Mouse (Mus musculus): Measurements from ENCODE around the gene Sart1. TPM values are rescaled to one million over a fixed set of nuclear protein-coding genes. Genes with fewer than 3 reads are reported as not detected.

Sart1 gene
- total RNA-seq, 1 experiment: 111 TPM

DNA sequence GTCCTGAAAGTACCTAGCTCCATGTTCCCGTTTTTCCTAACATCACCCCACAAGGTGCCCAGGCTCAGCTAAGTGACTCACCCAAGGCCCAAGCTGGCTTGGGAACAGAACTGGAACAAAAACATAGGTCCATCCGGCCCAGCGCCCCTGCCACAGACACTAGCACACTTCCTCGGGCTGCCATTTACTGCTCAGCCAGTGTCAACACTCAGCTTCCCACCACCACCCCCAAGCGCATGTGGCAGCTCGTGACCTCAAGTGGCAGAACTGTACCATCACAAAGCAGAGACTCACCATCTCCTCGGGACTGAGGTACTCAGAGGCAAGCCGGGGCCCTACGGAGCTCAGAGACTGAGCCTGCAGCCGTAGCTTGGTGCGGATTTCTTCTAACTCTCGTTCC lies 5.2 kb downstream of the Sart1 start:
- in situ Hi-C loops (cut with MboI; ENCODE audit: low sequenced_read_pairs in 2 of 2, unreplicated experiment in 2 of 2): no loop called here
- TF ChIP-seq CHD2 (IDR thresholded peaks at IDR 0.05; ENCODE audit: low read depth, low read length) (no peak), ZNF384 (IDR thresholded peaks at IDR 0.05; ENCODE audit: low read depth, low read length) (no peak)
- peaks cover 70% of the 10 kb centered on the region for H3K36me3 ChIP-seq (ENCODE audit: control insufficient read depth, insufficient read depth, low read length, poor library complexity, severe bottlenecking)
- no peak overlapping the region for H3K9ac ChIP-seq (ENCODE audit: insufficient read depth, low read depth, low read length, poor library complexity, severe bottlenecking)
- H3K27ac ChIP-seq (ENCODE audit: insufficient read depth, low read depth, low read length, poor library complexity, severe bottlenecking): no peak overlapping the region
- H3K4me3 ChIP-seq (ENCODE audit: insufficient read depth in 1 of 2, low read depth in 1 of 2, low read length in 2 of 2, poor library complexity in 1 of 2, severe bottlenecking in 1 of 2): no peak overlapping the region
- H3K4me1 ChIP-seq (ENCODE audit: control insufficient read depth in 2 of 2, insufficient read depth in 2 of 2, low read length in 2 of 2, poor library complexity in 1 of 2): peaks cover 2 to 4% of the 10 kb centered on the region in 2 experiments; a peak in 1 of 4 replicates
- no peaks in the 10 kb centered on the region for H3K9me3 ChIP-seq (ENCODE audit: control insufficient read depth, insufficient read depth, low read depth, low read length)
- no peak for DNase-seq (ENCODE audit: low read depth, low spot score)

DNA sequence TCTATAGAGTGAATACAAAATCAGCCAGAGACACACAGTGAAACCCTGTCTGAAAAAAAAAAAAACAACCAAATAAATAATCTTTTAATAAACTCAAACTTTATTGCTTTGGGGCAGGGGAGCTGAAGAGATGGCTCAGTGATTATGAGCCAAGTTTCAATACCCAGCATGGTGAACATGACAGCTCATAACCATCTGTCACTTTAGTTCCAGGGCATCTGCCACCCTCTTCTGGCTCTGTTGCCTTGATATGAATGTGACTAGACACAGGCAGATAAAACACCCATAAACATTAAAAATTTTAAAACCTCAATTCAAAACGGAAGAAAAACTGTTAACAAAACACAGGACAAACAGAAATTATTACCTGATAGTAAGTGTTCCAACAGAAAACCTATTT lies 11.1 kb downstream of the Sart1 start:
- no peak for DNase-seq (ENCODE audit: low read depth, low spot score)
- peaks cover 46% of the 10 kb centered on the region for H3K36me3 ChIP-seq (ENCODE audit: control insufficient read depth, insufficient read depth, low read length, poor library complexity, severe bottlenecking)
- TF ChIP-seq CHD2 (IDR thresholded peaks at IDR 0.05; ENCODE audit: low read depth, low read length) (no peak), ZC3H11A (IDR thresholded peaks at IDR 0.05; ENCODE audit: borderline replicate concordance, low read depth, low read length) (no peak), MAFK (IDR thresholded peaks at IDR 0.05; ENCODE audit: insufficient read depth, low read depth, low read length) (no peak), HCFC1 (IDR thresholded peaks at IDR 0.05; ENCODE audit: borderline replicate concordance, insufficient read depth, low read length) (no peak), ZNF384 (IDR thresholded peaks at IDR 0.05; ENCODE audit: low read depth, low read length) (no peak)
- no peaks in the 10 kb centered on the region for H3K9me3 ChIP-seq (ENCODE audit: control insufficient read depth, insufficient read depth, low read depth, low read length)
- H3K4me1 ChIP-seq (ENCODE audit: control insufficient read depth in 2 of 2, insufficient read depth in 2 of 2, low read length in 2 of 2, poor library complexity in 1 of 2): peaks cover 0 to 4% of the 10 kb centered on the region in 2 experiments; a peak in 2 of 4 replicates
- no peak overlapping the region for H3K27ac ChIP-seq (ENCODE audit: insufficient read depth, low read depth, low read length, poor library complexity, severe bottlenecking)
- no peak overlapping the region for H3K9ac ChIP-seq (ENCODE audit: insufficient read depth, low read depth, low read length, poor library complexity, severe bottlenecking)
- H3K4me3 ChIP-seq (ENCODE audit: insufficient read depth in 1 of 2, low read depth in 1 of 2, low read length in 2 of 2, poor library complexity in 1 of 2, severe bottlenecking in 1 of 2): no peak overlapping the region
- in situ Hi-C loops (cut with MboI; ENCODE audit: low sequenced_read_pairs in 2 of 2, unreplicated experiment in 2 of 2): no loop called here

DNA sequence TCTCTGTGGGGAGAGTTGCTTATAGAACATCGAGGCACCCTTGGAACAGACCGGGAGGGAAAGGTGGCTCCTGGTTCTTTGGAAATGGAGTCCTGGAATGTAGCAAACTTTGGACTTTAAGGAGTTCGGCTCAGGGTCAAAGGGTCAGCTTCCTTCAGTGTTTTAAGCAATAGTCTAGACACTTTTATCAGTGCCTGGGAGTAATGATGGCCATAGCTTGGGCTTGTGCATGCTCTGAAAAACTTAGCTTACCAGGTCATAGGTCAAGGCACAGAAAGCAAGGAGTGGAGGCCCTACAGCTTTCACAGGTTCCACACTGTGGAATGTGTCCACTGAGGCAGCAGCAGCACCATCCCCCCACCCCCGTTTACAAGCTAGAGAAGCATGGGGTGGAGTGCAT lies 13.8 kb downstream of the Sart1 start:
- in situ Hi-C loops (cut with MboI; ENCODE audit: low sequenced_read_pairs in 2 of 2, unreplicated experiment in 2 of 2): no loop called here
- no peak overlapping the region for H3K4me3 ChIP-seq (ENCODE audit: insufficient read depth in 1 of 2, low read depth in 1 of 2, low read length in 2 of 2, poor library complexity in 1 of 2, severe bottlenecking in 1 of 2)
- no peak for DNase-seq (ENCODE audit: low read depth, low spot score)

GRCm38 (mm10) chr19:5374177-5374576 lies 14.3 kb downstream of the Sart1 start:
- DNase-seq (ENCODE audit: low read depth, low spot score): no peak
- H3K36me3 ChIP-seq (ENCODE audit: control insufficient read depth, insufficient read depth, low read length, poor library complexity, severe bottlenecking): peaks cover 31% of the 10 kb centered on the region

More for the DNA sequence above, 13.8 kb downstream of the Sart1 start:
- Histone ChIP-seq H3K4me1 (ENCODE audit: control insufficient read depth in 2 of 2, insufficient read depth in 2 of 2, low read length in 2 of 2, poor library complexity in 1 of 2) (peaks cover 0 to 4% of the 10 kb centered on the region in 2 experiments; a peak in 2 of 4 replicates), H3K9me3 (ENCODE audit: control insufficient read depth, insufficient read depth, low read depth, low read length) (no peaks in the 10 kb centered on the region), H3K36me3 (ENCODE audit: control insufficient read depth, insufficient read depth, low read length, poor library complexity, severe bottlenecking) (peaks cover 35% of the 10 kb centered on the region), H3K9ac (ENCODE audit: insufficient read depth, low read depth, low read length, poor library complexity, severe bottlenecking) (no peak overlapping the region), H3K27ac (ENCODE audit: insufficient read depth, low read depth, low read length, poor library complexity, severe bottlenecking) (no peak overlapping the region)
- TF ChIP-seq ZC3H11A (IDR thresholded peaks at IDR 0.05; ENCODE audit: borderline replicate concordance, low read depth, low read length): no peak
- no peak for TF ChIP-seq HCFC1 (IDR thresholded peaks at IDR 0.05; ENCODE audit: borderline replicate concordance, insufficient read depth, low read length)
- TF ChIP-seq MAFK (IDR thresholded peaks at IDR 0.05; ENCODE audit: insufficient read depth, low read depth, low read length): no peak
- TF ChIP-seq ZNF384 (IDR thresholded peaks at IDR 0.05; ENCODE audit: low read depth, low read length): no peak
- TF ChIP-seq CHD2 (IDR thresholded peaks at IDR 0.05; ENCODE audit: low read depth, low read length): no peak

DNA sequence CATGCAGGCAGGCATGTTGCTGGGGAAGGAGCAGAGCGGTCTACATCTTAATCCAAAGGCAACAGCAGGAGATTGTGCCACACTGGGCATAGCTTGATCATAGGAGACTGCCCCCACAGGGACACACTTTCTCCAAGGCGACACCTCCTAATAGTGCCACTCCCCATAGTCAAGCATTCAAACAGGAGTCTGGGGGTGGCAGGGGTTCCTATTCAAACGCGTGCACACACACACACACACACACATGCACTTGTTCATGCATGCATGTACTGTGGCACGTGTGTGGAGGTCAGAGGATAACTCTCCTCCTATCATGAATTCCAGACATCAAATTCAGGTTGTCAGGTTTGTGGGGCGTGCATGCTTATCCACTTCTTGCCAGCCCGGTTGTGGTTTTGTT lies 15.8 kb downstream of the Sart1 start:
- Histone ChIP-seq H3K9me3 (ENCODE audit: control insufficient read depth, insufficient read depth, low read depth, low read length) (no peaks in the 10 kb centered on the region), H3K36me3 (ENCODE audit: control insufficient read depth, insufficient read depth, low read length, poor library complexity, severe bottlenecking) (peaks cover 29% of the 10 kb centered on the region), H3K4me1 (ENCODE audit: control insufficient read depth in 2 of 2, insufficient read depth in 2 of 2, low read length in 2 of 2, poor library complexity in 1 of 2) (peaks cover 0 to 10% of the 10 kb centered on the region in 2 experiments; a peak in 3 of 4 replicates), H3K27ac (ENCODE audit: insufficient read depth, low read depth, low read length, poor library complexity, severe bottlenecking) (no peak overlapping the region), H3K4me3 (ENCODE audit: insufficient read depth in 1 of 2, low read depth in 1 of 2, low read length in 2 of 2, poor library complexity in 1 of 2, severe bottlenecking in 1 of 2) (no peak overlapping the region), H3K9ac (ENCODE audit: insufficient read depth, low read depth, low read length, poor library complexity, severe bottlenecking) (no peak overlapping the region)
- in situ Hi-C loops (cut with MboI; ENCODE audit: low sequenced_read_pairs in 2 of 2, unreplicated experiment in 2 of 2): no loop called here
- no peak for DNase-seq (ENCODE audit: low read depth, low spot score)
- no peak for TF ChIP-seq CHD2 (IDR thresholded peaks at IDR 0.05; ENCODE audit: low read depth, low read length)
- TF ChIP-seq ZNF384 (IDR thresholded peaks at IDR 0.05; ENCODE audit: low read depth, low read length): no peak
- TF ChIP-seq ZC3H11A (IDR thresholded peaks at IDR 0.05; ENCODE audit: borderline replicate concordance, low read depth, low read length): no peak
- TF ChIP-seq MAFK (IDR thresholded peaks at IDR 0.05; ENCODE audit: insufficient read depth, low read depth, low read length): no peak
- no peak for TF ChIP-seq HCFC1 (IDR thresholded peaks at IDR 0.05; ENCODE audit: borderline replicate concordance, insufficient read depth, low read length)

More at GRCm38 (mm10) chr19:5374177-5374576, 14.3 kb downstream of the Sart1 start:
- no peak overlapping the region for H3K9ac ChIP-seq (ENCODE audit: insufficient read depth, low read depth, low read length, poor library complexity, severe bottlenecking)
- H3K9me3 ChIP-seq (ENCODE audit: control insufficient read depth, insufficient read depth, low read depth, low read length): no peaks in the 10 kb centered on the region
- H3K4me3 ChIP-seq (ENCODE audit: insufficient read depth in 1 of 2, low read depth in 1 of 2, low read length in 2 of 2, poor library complexity in 1 of 2, severe bottlenecking in 1 of 2): no peak overlapping the region
- peaks cover 0 to 4% of the 10 kb centered on the region in 2 experiments; a peak in 2 of 4 replicates for H3K4me1 ChIP-seq (ENCODE audit: control insufficient read depth in 2 of 2, insufficient read depth in 2 of 2, low read length in 2 of 2, poor library complexity in 1 of 2)
- TF ChIP-seq CHD2 (IDR thresholded peaks at IDR 0.05; ENCODE audit: low read depth, low read length) (no peak), MAFK (IDR thresholded peaks at IDR 0.05; ENCODE audit: insufficient read depth, low read depth, low read length) (no peak), ZC3H11A (IDR thresholded peaks at IDR 0.05; ENCODE audit: borderline replicate concordance, low read depth, low read length) (no peak), HCFC1 (IDR thresholded peaks at IDR 0.05; ENCODE audit: borderline replicate concordance, insufficient read depth, low read length) (no peak), ZNF384 (IDR thresholded peaks at IDR 0.05; ENCODE audit: low read depth, low read length) (no peak)
- in situ Hi-C loops (cut with MboI; ENCODE audit: low sequenced_read_pairs in 2 of 2, unreplicated experiment in 2 of 2): no loop called here
- no peak overlapping the region for H3K27ac ChIP-seq (ENCODE audit: insufficient read depth, low read depth, low read length, poor library complexity, severe bottlenecking)

All from ES-E14 (cell line).